ENCODE assay signal across 8 mouse cellular contexts in genomic region chr1:120120141-120120968, GRCm38 (mm10). TPM values are rescaled to one million over a fixed set of nuclear protein-coding genes. Genes with fewer than 3 reads are reported as not detected.
DNase-seq lines count a peak whose midpoint lies in the region; ATAC-seq lines count a peak whose summit lies in the region.

No protein-coding gene starts in this region.

- H3K4me1 ChIP-seq in embryonic facial prominence, embryonic 13.5 days, result peaks cover 28% of the 10 kb centered on the region
- H3K4me1 ChIP-seq in heart, embryonic 12.5 days (replicated peaks), result peaks cover 42% of the 10 kb centered on the region
- peaks cover 40% of the 10 kb centered on the region for H3K4me1 ChIP-seq in kidney, embryonic 15.5 days
- H3K4me1 ChIP-seq in lung, embryonic 15.5 days, result peaks cover 23% of the 10 kb centered on the region

- ATAC-seq in embryonic facial prominence, embryonic 13.5 days (ENCODE audit: insufficient number of reproducible peaks, insufficient read depth, low FRiP score, low TSS enrichment, low read depth), result peak; percentile 1; the same call in 1 of the 2 replicates
- ATAC-seq in heart, embryonic 12.5 days (ENCODE audit: insufficient number of reproducible peaks, low FRiP score), result peak; percentile 56
- ATAC-seq in kidney, embryonic 15.5 days (replicated peaks; ENCODE audit: low FRiP score), result peak; percentile 63
- peak; percentile 55 for ATAC-seq in lung, embryonic 15.5 days (ENCODE audit: borderline replicate concordance, extremely low read depth, low FRiP score, low TSS enrichment)
- ATAC-seq in activated CD4-positive, CD25-positive, alpha-beta regulatory T cell, adult 4 months, result no peak

- H3K4me3 ChIP-seq in embryonic facial prominence, embryonic 13.5 days, result peak overlapping the region; percentile 65
- peak overlapping the region; percentile 67 for H3K4me3 ChIP-seq in heart, embryonic 12.5 days
- peak overlapping the region; percentile 52 for H3K4me3 ChIP-seq in kidney, embryonic 15.5 days (replicated peaks)
- peak overlapping the region; percentile 59 for H3K4me3 ChIP-seq in lung, embryonic 15.5 days

- peak overlapping the region; percentile 77 for H3K4me2 ChIP-seq in embryonic facial prominence, embryonic 13.5 days
- peak overlapping the region; percentile 82 for H3K4me2 ChIP-seq in heart, embryonic 12.5 days
- H3K4me2 ChIP-seq in kidney, embryonic 15.5 days, result peak overlapping the region; percentile 82
- peak overlapping the region; percentile 74 for H3K4me2 ChIP-seq in lung, embryonic 15.5 days

- no peaks in the 10 kb centered on the region for H3K9me3 ChIP-seq in embryonic facial prominence, embryonic 13.5 days
- H3K9me3 ChIP-seq in heart, embryonic 12.5 days (replicated peaks), result no peaks in the 10 kb centered on the region
- no peaks in the 10 kb centered on the region for H3K9me3 ChIP-seq in kidney, embryonic 15.5 days (replicated peaks)
- no peaks in the 10 kb centered on the region for H3K9me3 ChIP-seq in lung, embryonic 15.5 days

- 4% methylated on average over 24 of the region's 24 CpGs for WGBS in embryonic facial prominence, embryonic 13.5 days
- WGBS in heart, embryonic 12.5 days, result 3% methylated on average over 24 of the region's 24 CpGs
- 4% methylated on average over 24 of the region's 24 CpGs for WGBS in kidney, embryonic 15.5 days
- WGBS in lung, embryonic 15.5 days, result 2% methylated on average over 24 of the region's 24 CpGs

- DNase-seq in ES-CJ7 (ENCODE audit: low read depth, low spot score), result peak; percentile 50
- peak; percentile 79 for DNase-seq in adrenal gland, postnatal 10 days
- peak; percentile 66 for DNase-seq in retina, postnatal 1 day

- peak overlapping the region; percentile 93 for H3K27ac ChIP-seq in embryonic facial prominence, embryonic 13.5 days
- H3K27ac ChIP-seq in heart, embryonic 12.5 days (ENCODE audit: poor library complexity, severe bottlenecking), result peak overlapping the region; percentile 88
- H3K27ac ChIP-seq in kidney, embryonic 15.5 days, result peak overlapping the region; percentile 98
- peak overlapping the region; percentile 86 for H3K27ac ChIP-seq in lung, embryonic 15.5 days

- no peaks in the 10 kb centered on the region for H3K27me3 ChIP-seq in embryonic facial prominence, embryonic 13.5 days
- no peaks in the 10 kb centered on the region for H3K27me3 ChIP-seq in heart, embryonic 12.5 days (replicated peaks)
- H3K27me3 ChIP-seq in kidney, embryonic 15.5 days, result no peaks in the 10 kb centered on the region
- H3K27me3 ChIP-seq in lung, embryonic 15.5 days, result no peaks in the 10 kb centered on the region

- peaks cover 10% of the 10 kb centered on the region for H3K36me3 ChIP-seq in embryonic facial prominence, embryonic 13.5 days
- peaks cover 31% of the 10 kb centered on the region for H3K36me3 ChIP-seq in heart, embryonic 12.5 days
- H3K36me3 ChIP-seq in kidney, embryonic 15.5 days, result peaks cover 26% of the 10 kb centered on the region
- H3K36me3 ChIP-seq in lung, embryonic 15.5 days, result peaks cover 16% of the 10 kb centered on the region

- peak overlapping the region; percentile 81 for H3K9ac ChIP-seq in embryonic facial prominence, embryonic 13.5 days
- H3K9ac ChIP-seq in heart, embryonic 12.5 days, result peak overlapping the region; percentile 83
- peak overlapping the region; percentile 50 for H3K9ac ChIP-seq in kidney, embryonic 15.5 days
- H3K9ac ChIP-seq in lung, embryonic 15.5 days, result peak overlapping the region; percentile 59

RNA-seq across cellular contexts. Expression of gene Dbi, which starts 0.5 kb away (rescaled TPM):
- 1,000 to 10,000 TPM; 1,131 to 1,191 TPM for total RNA-seq in adrenal gland, postnatal 10 days (2021)
- 607 and 644 TPM in 2 replicates for polyA plus RNA-seq in embryonic facial prominence, embryonic 13.5 days (2015; fragmentation: Nextera tagmentation; extraction: Ambion mirVana)
- 655 and 695 TPM in 2 replicates for polyA plus RNA-seq in heart, embryonic 12.5 days (2016; fragmentation: Nextera tagmentation; extraction: Ambion mirVana)
- 696 and 764 TPM in 2 replicates for polyA plus RNA-seq in kidney, embryonic 15.5 days (2015; fragmentation: Nextera tagmentation; extraction: Ambion mirVana)
- polyA plus RNA-seq in lung, embryonic 15.5 days (2015; fragmentation: Nextera tagmentation; extraction: Ambion mirVana), result 442 and 452 TPM in 2 replicates
- polyA plus RNA-seq in activated CD4-positive, CD25-positive, alpha-beta regulatory T cell, adult 4 months (2017; shearing (Covaris generic)), result 100 to 1,000 TPM; 210 to 248 TPM

RNA-seq across cellular contexts. Expression of gene 3110009E18Rik, which starts 0.6 kb away (rescaled TPM):
- 10 to 100 TPM in 1 of 2 experiments, 1 to 10 TPM in 1; 9.9 to 12.4 TPM for total RNA-seq in adrenal gland, postnatal 10 days (2021)
- polyA plus RNA-seq in embryonic facial prominence, embryonic 13.5 days (2015; fragmentation: Nextera tagmentation; extraction: Ambion mirVana), result 22.9 and 26.6 TPM in 2 replicates
- polyA plus RNA-seq in heart, embryonic 12.5 days (2016; fragmentation: Nextera tagmentation; extraction: Ambion mirVana), result 11.8 and 14.1 TPM in 2 replicates
- 19.7 and 22.1 TPM in 2 replicates for polyA plus RNA-seq in kidney, embryonic 15.5 days (2015; fragmentation: Nextera tagmentation; extraction: Ambion mirVana)
- 14.4 and 14.7 TPM in 2 replicates for polyA plus RNA-seq in lung, embryonic 15.5 days (2015; fragmentation: Nextera tagmentation; extraction: Ambion mirVana)
- polyA plus RNA-seq in activated CD4-positive, CD25-positive, alpha-beta regulatory T cell, adult 4 months (2017; shearing (Covaris generic)), result 10 to 100 TPM; 25.9 to 27.3 TPM

RNA-seq across cellular contexts. Expression of gene Tmem37, which starts 46.5 kb away (rescaled TPM):
- total RNA-seq in adrenal gland, postnatal 10 days (2021), result 10 to 100 TPM; 24.6 to 25.8 TPM
- 5.5 and 10.0 TPM in 2 replicates for polyA plus RNA-seq in embryonic facial prominence, embryonic 13.5 days (2015; fragmentation: Nextera tagmentation; extraction: Ambion mirVana)
- polyA plus RNA-seq in heart, embryonic 12.5 days (2016; fragmentation: Nextera tagmentation; extraction: Ambion mirVana), result 14.3 and 15.0 TPM in 2 replicates
- polyA plus RNA-seq in kidney, embryonic 15.5 days (2015; fragmentation: Nextera tagmentation; extraction: Ambion mirVana), result 51.3 and 53.6 TPM in 2 replicates
- polyA plus RNA-seq in lung, embryonic 15.5 days (2015; fragmentation: Nextera tagmentation; extraction: Ambion mirVana), result 9.0 and 9.1 TPM in 2 replicates
- 1 to 10 TPM; 1.4 to 2.5 TPM for polyA plus RNA-seq in activated CD4-positive, CD25-positive, alpha-beta regulatory T cell, adult 4 months (2017; shearing (Covaris generic))
